Comparison of ENCODE assay signal across 23 mouse cellular contexts in the genomic region with DNA sequence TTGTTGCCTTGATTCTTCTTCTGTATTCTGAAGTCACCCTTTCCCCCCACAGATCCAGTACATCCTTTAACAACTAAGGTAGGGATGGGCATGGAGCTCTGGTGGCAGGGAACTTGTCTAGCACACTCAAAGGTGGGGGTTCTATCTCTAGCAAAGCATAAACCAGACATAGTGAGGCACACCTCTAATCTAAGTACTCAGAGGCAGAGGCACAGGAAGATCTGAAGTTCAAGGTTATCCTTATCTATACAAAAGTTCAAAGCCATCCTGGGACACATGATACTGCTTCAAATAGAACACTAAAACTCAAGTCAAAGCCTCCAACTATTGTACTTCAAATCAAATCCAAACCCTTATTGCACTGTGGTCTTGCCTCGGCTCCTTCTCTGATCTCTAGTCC.
DNase-seq lines count a peak whose midpoint lies in the region; ATAC-seq and TF ChIP-seq lines count a peak whose summit lies in the region.
"Had no signal": no experiment of that assay in that cellular context is flagged by ENCODE, and none has a peak within 500 bp of the region (broad histone marks: within the 10 kb centered on the region; RNA-seq: fewer than 3 reads in every experiment).

No protein-coding gene starts in this region.

- H3K36me3 ChIP-seq in liver, embryonic 14.5 days (replicated peaks; ENCODE audit: control insufficient read depth, insufficient read depth, low read depth), result no peaks in the 10 kb centered on the region
- H3K36me3 ChIP-seq in liver, embryonic 12.5 days, result no peaks in the 10 kb centered on the region
- no peaks in the 10 kb centered on the region for H3K36me3 ChIP-seq in midbrain, embryonic 13.5 days
- H3K36me3 ChIP-seq: embryonic facial prominence, embryonic 13.5 days; embryonic facial prominence, embryonic 15.5 days; forebrain, embryonic 10.5 days; forebrain, embryonic 12.5 days had no signal

- no peak overlapping the region for H3K4me3 ChIP-seq in liver, embryonic 14.5 days (ENCODE audit: insufficient read depth in 1 of 2, low read depth in 2 of 2, low read length in 2 of 2)
- H3K4me3 ChIP-seq in liver, embryonic 12.5 days, result no peak overlapping the region
- H3K4me3 ChIP-seq in midbrain, embryonic 13.5 days (replicated peaks), result no peak overlapping the region
- H3K4me3 ChIP-seq: embryonic facial prominence, embryonic 13.5 days; embryonic facial prominence, embryonic 15.5 days; erythroblast, embryonic 14.5 days; forebrain, embryonic 10.5 days; forebrain, embryonic 12.5 days had no signal

- no peak overlapping the region for H3K4me2 ChIP-seq in liver, embryonic 14.5 days (ENCODE audit: low read depth)
- H3K4me2 ChIP-seq in liver, embryonic 12.5 days, result no peak overlapping the region
- no peak overlapping the region for H3K4me2 ChIP-seq in midbrain, embryonic 13.5 days (replicated peaks)
- H3K4me2 ChIP-seq: embryonic facial prominence, embryonic 13.5 days; embryonic facial prominence, embryonic 15.5 days; forebrain, embryonic 12.5 days had no signal

- H3K27ac ChIP-seq in liver, embryonic 14.5 days, result no peak overlapping the region
- no peak overlapping the region for H3K27ac ChIP-seq in liver, embryonic 12.5 days
- no peak overlapping the region for H3K27ac ChIP-seq in midbrain, embryonic 13.5 days
- H3K27ac ChIP-seq: embryonic facial prominence, embryonic 13.5 days; embryonic facial prominence, embryonic 15.5 days; forebrain, embryonic 10.5 days; forebrain, embryonic 12.5 days had no signal

- H3K4me1 ChIP-seq in liver, embryonic 14.5 days (replicated peaks; ENCODE audit: control insufficient read depth in 2 of 2, insufficient read depth in 2 of 2, low read length in 1 of 2), result peaks cover 3 to 11% of the 10 kb centered on the region in 2 experiments; a peak in 3 of 4 replicates
- peaks cover 24% of the 10 kb centered on the region for H3K4me1 ChIP-seq in liver, embryonic 12.5 days
- no peaks in the 10 kb centered on the region for H3K4me1 ChIP-seq in midbrain, embryonic 13.5 days (replicated peaks)
- H3K4me1 ChIP-seq: embryonic facial prominence, embryonic 13.5 days; embryonic facial prominence, embryonic 15.5 days; forebrain, embryonic 10.5 days; forebrain, embryonic 12.5 days had no signal

- peak; percentile 26; the same call in 1 of the 2 replicates for ATAC-seq in liver, embryonic 14.5 days (ENCODE audit: insufficient read depth)
- ATAC-seq in liver, embryonic 12.5 days, result no peak; the same call in 1 of the 2 replicates
- ATAC-seq in midbrain, embryonic 13.5 days, result no peak
- ATAC-seq: activated CD4-positive, CD25-positive, alpha-beta regulatory T cell, adult 4 months; forebrain, embryonic 14.5 days; forebrain, embryonic 16.5 days; Patski had no signal

- no peak overlapping the region for H3K9ac ChIP-seq in liver, embryonic 14.5 days (replicated peaks)
- no peak overlapping the region for H3K9ac ChIP-seq in liver, embryonic 12.5 days
- no peak overlapping the region for H3K9ac ChIP-seq in midbrain, embryonic 13.5 days (replicated peaks)
- H3K9ac ChIP-seq: embryonic facial prominence, embryonic 13.5 days; embryonic facial prominence, embryonic 15.5 days; forebrain, embryonic 12.5 days had no signal

- H3K27me3 ChIP-seq in liver, embryonic 14.5 days (ENCODE audit: control insufficient read depth, insufficient read depth, low read length), result no peaks in the 10 kb centered on the region
- H3K27me3 ChIP-seq in liver, embryonic 12.5 days (replicated peaks), result no peaks in the 10 kb centered on the region
- H3K27me3 ChIP-seq in midbrain, embryonic 13.5 days, result no peaks in the 10 kb centered on the region
- H3K27me3 ChIP-seq: embryonic facial prominence, embryonic 13.5 days; embryonic facial prominence, embryonic 15.5 days; forebrain, embryonic 12.5 days; Patski had no signal

- no peak for TF ChIP-seq CTCF in liver, embryonic 14.5 days (IDR thresholded peaks at IDR 0.05; ENCODE audit: low read depth)

- no peak for TF ChIP-seq EP300 in liver, embryonic 14.5 days (IDR thresholded peaks at IDR 0.05; ENCODE audit: low read depth)

- H3K9me3 ChIP-seq in liver, embryonic 14.5 days (ENCODE audit: control insufficient read depth, low read length), result no peaks in the 10 kb centered on the region
- no peaks in the 10 kb centered on the region for H3K9me3 ChIP-seq in liver, embryonic 12.5 days (replicated peaks)
- no peaks in the 10 kb centered on the region for H3K9me3 ChIP-seq in midbrain, embryonic 13.5 days
- H3K9me3 ChIP-seq: embryonic facial prominence, embryonic 13.5 days; embryonic facial prominence, embryonic 15.5 days; forebrain, embryonic 10.5 days; forebrain, embryonic 12.5 days had no signal

- DNase-seq in liver, embryonic 14.5 days (ENCODE audit: low read depth in 3 of 3, low spot score in 3 of 3), result peak in 1 of 3 experiments; percentile 5
- peak; percentile 15 for DNase-seq in c-Kit-positive CD71-positive TER-119-negative erythroid progenitor cells, embryonic 14.5 days (ENCODE audit: low read depth)
- no peak for DNase-seq in cerebellum, postnatal 14 days
- DNase-seq: adrenal gland, adult 2 months; adrenal gland, postnatal 10 days; adrenal gland, postnatal 25 days; cerebellum, adult 11-12 months; cerebellum, adult 2 months; cerebellum, adult 9-10 months; cerebellum, postnatal 10 days; cerebellum, postnatal 36 days; embryo, embryonic 11 days had no signal

- 54% methylated on average over 1 of the region's 1 CpGs for WGBS in liver, embryonic 14.5 days (ENCODE audit: insufficient replicate concordance)
- WGBS in liver, embryonic 12.5 days (ENCODE audit: insufficient replicate concordance), result 74% methylated on average over 1 of the region's 1 CpGs
- WGBS in midbrain, embryonic 13.5 days, result 94% methylated on average over 1 of the region's 1 CpGs
